Mouse (Mus musculus) ES-Bruce4 (cell line): Measurements from ENCODE around the gene Rbms3. TPM values are rescaled to one million over a fixed set of nuclear protein-coding genes. Genes with fewer than 3 reads are reported as not detected.

Source experiments
- H3K27ac ChIP-seq: 2 replicates; pipeline ENCODE4 v1.5.1; 2012; ENCODE audit warnings: low read length, inconsistent platforms; ENCODE audit not compliant: insufficient read depth
- H3K27me3 ChIP-seq: 2 replicates; pipeline ENCODE4 v1.6.1; 2012; ENCODE audit warnings: mild to moderate bottlenecking, low read length, inconsistent platforms; ENCODE audit not compliant: control insufficient read depth, poor library complexity, insufficient read depth, severe bottlenecking
- H3K36me3 ChIP-seq: 2 replicates; pipeline ENCODE4 v1.6.1; 2012; ENCODE audit warnings: inconsistent platforms, mild to moderate bottlenecking, low read length, moderate library complexity; ENCODE audit not compliant: control insufficient read depth, poor library complexity, insufficient read depth, severe bottlenecking
- H3K4me1 ChIP-seq: one replicate; pipeline ENCODE4 v1.8.1; 2011; ENCODE audit warnings: low read length; ENCODE audit not compliant: control insufficient read depth, insufficient read depth
- H3K4me3 ChIP-seq: 2 replicates; pipeline ENCODE4 v1.5.1; 2011; ENCODE audit warnings: low read depth, mild to moderate bottlenecking, low read length
- H3K9ac ChIP-seq: 2 replicates; pipeline ENCODE4 v1.6.1; 2012; ENCODE audit warnings: low read depth, mild to moderate bottlenecking, inconsistent platforms; ENCODE audit not compliant: poor library complexity, severe bottlenecking
- H3K9me3 ChIP-seq: replicated peaks from 2 replicates; pipeline ENCODE4 v1.6.1; 2012; ENCODE audit warnings: mild to moderate bottlenecking, low read length, inconsistent platforms; ENCODE audit not compliant: control insufficient read depth, poor library complexity, insufficient read depth, severe bottlenecking
- CTCF ChIP-seq: IDR thresholded peaks from one replicate; pipeline ENCODE4 v1.8.1; 2011; ENCODE audit warnings: low read depth, low read length
- EP300 ChIP-seq: IDR thresholded peaks from 2 replicates; pipeline ENCODE4 v1.6.1; 2011; ENCODE audit warnings: low read depth, low read length; ENCODE audit not compliant: insufficient read depth
- POLR2A ChIP-seq: IDR thresholded peaks from one replicate; pipeline ENCODE4 v1.8.1; 2011; ENCODE audit warnings: low read length; ENCODE audit not compliant: insufficient read depth
- polyA plus RNA-seq: library from polyadenylated mRNA; stranded (reverse); fragments of >200 nt; gene quantifications from 2 replicates; pipeline ENCODE4 v1.2.4, GENCODE M21; 2011; ENCODE audit warnings: low read depth; ENCODE audit not compliant: missing spikeins, insufficient read depth, insufficient read length

The Rbms3 gene
- polyA plus RNA-seq, 1 experiment: 1.8 TPM

GRCm38 (mm10) chr9:116965691-116966090, 664.0 kb downstream of the Rbms3 start:
- TF ChIP-seq EP300 (no peak), CTCF (no peak), POLR2A (no peak)
- no peak overlapping the region for H3K4me3 ChIP-seq
- H3K9ac ChIP-seq: no peak overlapping the region
- no peaks in the 10 kb centered on the region; the same call in none of the 2 replicates for H3K9me3 ChIP-seq
- no peaks in the 10 kb centered on the region for H3K27me3 ChIP-seq
- H3K27ac ChIP-seq: no peak overlapping the region
- no peaks in the 10 kb centered on the region for H3K36me3 ChIP-seq
- no peaks in the 10 kb centered on the region for H3K4me1 ChIP-seq

DNA sequence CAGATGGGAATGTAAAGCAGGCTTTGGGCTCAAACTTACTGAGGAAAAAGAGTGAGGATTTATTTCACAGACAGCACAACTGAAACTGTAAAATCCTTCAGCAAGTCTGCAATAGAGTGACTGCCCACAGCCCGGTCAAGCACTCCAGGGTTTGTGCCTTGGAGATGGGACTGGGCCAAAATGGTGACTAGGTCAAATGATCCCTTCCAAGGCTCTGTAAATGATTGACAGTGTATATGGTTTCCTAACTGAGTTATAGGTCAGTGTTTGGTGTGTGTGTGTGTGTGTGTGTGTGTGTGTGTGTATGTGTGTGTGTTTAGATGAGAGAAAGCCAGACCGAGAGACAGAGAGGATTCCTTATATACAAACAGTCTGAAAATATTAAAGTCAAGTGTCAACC, 673.6 kb downstream of the Rbms3 start:
- no peak overlapping the region for H3K9ac ChIP-seq
- no peak overlapping the region for H3K4me3 ChIP-seq
- no peaks in the 10 kb centered on the region; the same call in none of the 2 replicates for H3K9me3 ChIP-seq
- no peaks in the 10 kb centered on the region for H3K36me3 ChIP-seq
- H3K27me3 ChIP-seq: no peaks in the 10 kb centered on the region
- H3K4me1 ChIP-seq: no peaks in the 10 kb centered on the region
- no peak overlapping the region for H3K27ac ChIP-seq
- TF ChIP-seq CTCF (no peak), POLR2A (no peak), EP300 (no peak)

DNA sequence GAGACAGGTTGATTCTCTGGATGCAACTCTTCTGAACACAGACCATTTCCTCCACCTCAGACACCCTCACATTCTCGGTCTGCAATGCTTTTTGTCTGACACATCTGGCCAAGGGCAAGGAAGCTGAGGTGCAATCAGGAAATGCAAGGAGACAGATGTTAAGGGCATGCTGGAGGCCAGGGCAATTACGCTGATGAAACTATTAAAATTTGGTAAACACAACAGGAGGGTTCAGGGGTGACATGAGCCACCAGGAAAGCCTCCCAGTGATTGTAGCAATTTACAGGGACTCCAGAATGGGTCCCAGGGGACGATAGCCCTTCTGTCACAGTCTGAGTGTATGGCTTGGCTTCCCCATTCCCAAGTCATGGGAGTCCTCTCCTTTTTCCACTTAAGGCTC, 681.5 kb downstream of the Rbms3 start:
- Histone ChIP-seq H3K9ac (no peak overlapping the region), H3K4me3 (no peak overlapping the region), H3K27me3 (no peaks in the 10 kb centered on the region), H3K9me3 (no peaks in the 10 kb centered on the region), H3K4me1 (no peaks in the 10 kb centered on the region), H3K36me3 (no peaks in the 10 kb centered on the region), H3K27ac (no peak overlapping the region)
- TF ChIP-seq CTCF (no peak), EP300 (no peak), POLR2A (no peak)

GRCm38 (mm10) chr9:116947369-116947768, 682.3 kb downstream of the Rbms3 start:
- H3K4me1 ChIP-seq: no peaks in the 10 kb centered on the region
- no peaks in the 10 kb centered on the region for H3K36me3 ChIP-seq
- H3K9ac ChIP-seq: no peak overlapping the region
- H3K27ac ChIP-seq: no peak overlapping the region
- no peaks in the 10 kb centered on the region for H3K27me3 ChIP-seq
- no peak overlapping the region for H3K4me3 ChIP-seq
- H3K9me3 ChIP-seq: no peaks in the 10 kb centered on the region
- no peak for TF ChIP-seq EP300
- no peak for TF ChIP-seq CTCF
- TF ChIP-seq POLR2A: no peak

DNA sequence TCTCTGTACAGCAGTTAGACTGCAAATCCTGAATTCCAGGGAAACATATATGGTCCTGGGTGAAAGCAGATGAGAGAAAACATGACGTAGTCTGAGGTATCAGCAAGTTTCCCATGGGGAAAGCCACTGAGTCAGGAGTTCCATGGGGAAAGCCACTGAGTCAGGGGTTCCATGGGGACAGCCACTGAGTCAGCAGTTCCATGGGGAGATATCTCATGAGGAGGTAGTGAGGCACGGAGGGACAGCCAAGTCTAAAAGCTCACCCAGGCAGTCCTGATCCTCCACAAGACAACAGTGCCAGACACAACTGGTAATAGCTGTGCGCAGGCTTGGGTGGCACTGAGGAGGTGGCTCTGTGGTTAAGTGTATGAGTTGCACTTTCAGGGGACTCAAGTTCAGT, 682.9 kb downstream of the Rbms3 start:
- no peaks in the 10 kb centered on the region for H3K27me3 ChIP-seq
- no peaks in the 10 kb centered on the region for H3K36me3 ChIP-seq
- no peak overlapping the region for H3K27ac ChIP-seq
- no peaks in the 10 kb centered on the region for H3K9me3 ChIP-seq
- H3K4me3 ChIP-seq: no peak overlapping the region
- TF ChIP-seq CTCF: no peak
- no peak for TF ChIP-seq POLR2A
- no peak for TF ChIP-seq EP300
- H3K4me1 ChIP-seq: no peaks in the 10 kb centered on the region
- H3K9ac ChIP-seq: no peak overlapping the region

GRCm38 (mm10) chr9:116945689-116946088, 684.0 kb downstream of the Rbms3 start:
- H3K9ac ChIP-seq: no peak overlapping the region
- H3K9me3 ChIP-seq: no peaks in the 10 kb centered on the region
- TF ChIP-seq POLR2A: no peak
- TF ChIP-seq EP300: no peak
- no peak for TF ChIP-seq CTCF
- H3K27ac ChIP-seq: no peak overlapping the region
- no peak overlapping the region for H3K4me3 ChIP-seq
- no peaks in the 10 kb centered on the region for H3K36me3 ChIP-seq
- no peaks in the 10 kb centered on the region for H3K27me3 ChIP-seq
- no peaks in the 10 kb centered on the region for H3K4me1 ChIP-seq
